Mouse (Mus musculus): ENCODE results near the gene Gm2897.
"Not testable (repeated sequence)": the region's sequence is repeated elsewhere in the genome, so short reads cannot be mapped to it uniquely, and the experiment has no call there.

Gene Gm2897

GRCm38 (mm10) chr14:3048727-3049512, at the start of gene Gm2897:
Gene Gm2897 (plus strand): TSS chr14:3049285.
- not testable (repeated sequence) for DNase-seq (ENCODE audit: low spot score)

GRCm38 (mm10) chr14:3029702-3030101, 19.4 kb upstream of the Gm2897 start, which contains the start of gene Gm2888:
Gene Gm2888 (plus strand): TSS chr14:3030002.
- not testable (repeated sequence) for DNase-seq (ENCODE audit: low spot score)

DNA sequence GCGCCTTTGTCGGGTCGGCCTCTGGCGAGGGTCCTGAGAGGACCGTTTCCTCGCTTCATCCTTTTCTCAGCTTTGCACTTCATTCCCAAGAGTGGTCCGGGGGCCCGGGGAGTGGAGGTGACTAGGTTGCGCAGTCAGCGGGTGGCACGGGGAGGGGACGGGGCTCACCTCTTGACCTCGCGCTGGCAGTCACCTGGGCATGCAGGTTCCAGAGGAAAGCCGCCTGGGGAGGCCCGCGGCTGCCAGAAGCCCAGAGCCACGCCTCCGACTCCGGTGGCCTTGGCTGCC, 372 bp downstream of the Gm2897 start:
- DNase-seq (ENCODE audit: low spot score), result not testable (repeated sequence)

DNA sequence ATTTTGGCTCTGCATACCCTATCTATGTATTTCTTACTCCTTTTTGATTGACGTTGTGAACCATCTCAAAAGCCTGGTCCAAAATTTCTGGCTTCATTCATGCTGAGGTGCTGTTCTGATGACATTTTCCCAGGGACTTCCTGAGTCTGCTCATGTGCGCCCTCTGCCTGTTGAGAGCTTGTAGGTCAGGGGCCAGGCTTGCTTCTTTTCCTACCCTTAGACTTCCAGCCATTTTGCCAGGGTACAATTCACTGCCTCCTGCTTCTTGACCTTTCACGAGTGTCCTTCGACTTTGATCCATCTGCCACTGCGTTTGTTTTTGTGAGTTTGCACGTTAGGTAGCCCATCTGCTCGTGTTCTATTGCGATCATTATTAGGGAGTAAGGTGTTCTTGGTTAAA, 1.0 kb downstream of the Gm2897 start:
- DNase-seq (ENCODE audit: low spot score), result not testable (repeated sequence)

GRCm38 (mm10) chr14:3116051-3116450, 67.0 kb downstream of the Gm2897 start:
- peak; percentile 14 for DNase-seq (ENCODE audit: low spot score)
